In the genomic region with DNA sequence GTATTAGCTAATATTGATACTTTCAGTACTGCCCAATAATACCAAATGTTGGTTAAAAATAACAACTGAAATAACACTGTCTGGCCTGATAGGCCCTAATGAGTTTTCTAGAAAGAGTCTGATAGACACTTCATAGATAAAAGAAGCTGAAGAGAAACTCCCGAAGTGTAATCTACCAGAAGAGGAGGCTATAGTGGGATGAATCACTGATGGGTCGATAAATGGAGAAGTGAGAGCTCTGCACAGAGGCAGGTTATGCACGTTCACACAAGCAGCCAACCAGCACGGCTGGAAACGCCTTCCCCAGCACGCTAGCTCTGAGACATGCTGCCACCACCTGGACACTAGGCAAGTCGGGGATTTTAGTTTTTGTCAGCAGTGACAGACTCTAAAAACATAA, we compare ENCODE assay signal across 8 mouse cellular contexts. TPM values are rescaled to one million over a fixed set of nuclear protein-coding genes. Genes with fewer than 3 reads are reported as not detected.
A peak's percentile ranks its signal among the peaks of the same experiment; 100 is the strongest.
DNase-seq lines count a peak whose midpoint lies in the region; ATAC-seq and TF ChIP-seq lines count a peak whose summit lies in the region.

No protein-coding gene starts in this region.

- DNase-seq in urinary bladder, adult 18-20 months (ENCODE audit: low spot score in 2 of 2) = peak; percentile 36 to 65
- DNase-seq in urinary bladder, postnatal 10 days (ENCODE audit: low spot score) = no peak
- DNase-seq in embryo, embryonic 10 days (ENCODE audit: low spot score) = peak; percentile 91
- DNase-seq in heart, adult 9 months (ENCODE audit: low spot score in 2 of 2) = peak; percentile 38 to 52
- DNase-seq in kidney, postnatal 0 days (ENCODE audit: low spot score) = peak; percentile 89
- peak; percentile 29 for DNase-seq in liver, embryonic 13.5 days
- peak; percentile 60 for DNase-seq in neural tube, embryonic 10.5 days (ENCODE audit: extremely low spot score, low spot score)
- DNase-seq in telencephalon, adult 2 months (ENCODE audit: low read depth, low spot score) = peak; percentile 73

- H3K9me3 ChIP-seq in kidney, postnatal 0 days (replicated peaks; ENCODE audit: low read length) = no peaks in the 10 kb centered on the region
- H3K9me3 ChIP-seq in liver, embryonic 13.5 days (replicated peaks) = no peaks in the 10 kb centered on the region

- WGBS in kidney, postnatal 0 days = 3% methylated on average over 7 of the region's 7 CpGs
- under 1% methylated on average over 7 of the region's 7 CpGs for WGBS in liver, embryonic 13.5 days (ENCODE audit: insufficient replicate concordance)

- H3K4me1 ChIP-seq in kidney, postnatal 0 days (replicated peaks; ENCODE audit: insufficient read depth, low read length) = peaks cover 19% of the 10 kb centered on the region; the same call in 1 of the 2 replicates
- H3K4me1 ChIP-seq in liver, embryonic 13.5 days (replicated peaks) = peaks cover 48% of the 10 kb centered on the region

- no peak overlapping the region for H3K9ac ChIP-seq in kidney, postnatal 0 days (ENCODE audit: low read depth, low read length)
- no peak overlapping the region for H3K9ac ChIP-seq in liver, embryonic 13.5 days

- no peak overlapping the region for H3K4me3 ChIP-seq in kidney, postnatal 0 days (replicated peaks; ENCODE audit: low read depth, low read length)
- no peak overlapping the region for H3K4me3 ChIP-seq in liver, embryonic 13.5 days (replicated peaks)

- H3K27ac ChIP-seq in kidney, postnatal 0 days = no peak overlapping the region
- no peak overlapping the region for H3K27ac ChIP-seq in liver, embryonic 13.5 days

- no peaks in the 10 kb centered on the region for H3K36me3 ChIP-seq in kidney, postnatal 0 days (ENCODE audit: insufficient read depth, low read length)
- H3K36me3 ChIP-seq in liver, embryonic 13.5 days = peaks cover 2% of the 10 kb centered on the region

- ATAC-seq in kidney, postnatal 0 days (replicated peaks; ENCODE audit: low FRiP score, low read depth) = no peak
- no peak for ATAC-seq in liver, embryonic 13.5 days (ENCODE audit: low read depth)

- H3K27me3 ChIP-seq in kidney, postnatal 0 days (ENCODE audit: insufficient read depth, low read length) = no peaks in the 10 kb centered on the region
- H3K27me3 ChIP-seq in liver, embryonic 13.5 days = no peaks in the 10 kb centered on the region

- peak; percentile 74 for TF ChIP-seq CTCF in kidney, postnatal 0 days (IDR thresholded peaks at IDR 0.05; ENCODE audit: low read depth)

- H3K4me2 ChIP-seq in kidney, postnatal 0 days (ENCODE audit: low read length) = peak overlapping the region; percentile 25; the same call in 1 of the 2 replicates
- no peak overlapping the region for H3K4me2 ChIP-seq in liver, embryonic 13.5 days

RNA-seq across cellular contexts. Expression of gene Smim15, which starts 2.9 kb away (rescaled TPM):
- 90.2 and 95.4 TPM in 2 replicates for polyA plus RNA-seq in kidney, postnatal 0 days (2015; fragmentation: Nextera tagmentation; extraction: Ambion mirVana)
- 28.0 and 36.9 TPM in 2 replicates for polyA plus RNA-seq in liver, embryonic 13.5 days (2015; fragmentation: Nextera tagmentation; extraction: Ambion mirVana)
